Mouse (Mus musculus) limb, embryonic 14.5 days (tissue): ENCODE results near the gene Slc32a1. TPM values are rescaled to one million over a fixed set of nuclear protein-coding genes. Genes with fewer than 3 reads are reported as not detected.

Experiments used
- ATAC-seq: fragments of 200-750 bp; cut with Nextera tagmentation; 2 replicates; pipeline ENCODE4 v1.8.0; 2017; ENCODE audit warnings: low read depth, moderate number of reproducible peaks, moderate TSS enrichment; ENCODE audit not compliant: low FRiP score
- DNase-seq: peaks from one replicate; pipeline ENCODE4 v3.0.0-alpha.2; 2015; ENCODE audit warnings: low spot score
- H3K27ac ChIP-seq: fragments of 300-500 bp; sonication (generic); replicated peaks from 2 replicates; pipeline ENCODE4 v1.5.1; 2014; ENCODE audit warnings: low read depth, mild to moderate bottlenecking, low read length, moderate library complexity, mixed read lengths
- H3K27me3 ChIP-seq: fragments of 300-500 bp; sonication (generic); 2 replicates; pipeline ENCODE4 v1.6.1; 2014; ENCODE audit warnings: low read length, mixed read lengths; ENCODE audit not compliant: control insufficient read depth, insufficient read depth
- H3K36me3 ChIP-seq: fragments of 300-500 bp; sonication (generic); 2 replicates; pipeline ENCODE4 v1.6.1; 2014; ENCODE audit warnings: mild to moderate bottlenecking, low read length, moderate library complexity, mixed read lengths; ENCODE audit not compliant: control insufficient read depth, insufficient read depth
- H3K4me1 ChIP-seq: fragments of 300-500 bp; sonication (generic); 2 replicates; pipeline ENCODE4 v1.6.1; 2014; ENCODE audit warnings: antibody characterized with exemption, low read length, mixed read lengths; ENCODE audit not compliant: control insufficient read depth, insufficient read depth
- H3K4me2 ChIP-seq: fragments of 300-500 bp; sonication (generic); replicated peaks from 2 replicates; pipeline ENCODE4 v1.6.1; 2014; ENCODE audit warnings: low read depth, mild to moderate bottlenecking, low read length, moderate library complexity; ENCODE audit not compliant: severe bottlenecking
- H3K4me3 ChIP-seq: fragments of 300-500 bp; sonication (generic); replicated peaks from 2 replicates; pipeline ENCODE4 v1.5.1; 2014; ENCODE audit warnings: low read length
- H3K9ac ChIP-seq: fragments of 300-500 bp; sonication (generic); 2 replicates; pipeline ENCODE4 v1.6.1; 2014; ENCODE audit warnings: mild to moderate bottlenecking, low read depth, low read length, moderate library complexity; ENCODE audit not compliant: severe bottlenecking
- H3K9me3 ChIP-seq: fragments of 300-500 bp; sonication (generic); 2 replicates; pipeline ENCODE4 v1.6.1; 2016; ENCODE audit warnings: low read length; ENCODE audit not compliant: control insufficient read depth
- POLR2A ChIP-seq: fragments of 200-500 bp; IDR thresholded peaks from 2 replicates; pipeline ENCODE4 v1.8.0; 2012; ENCODE audit warnings: inconsistent platforms, mild to moderate bottlenecking, moderate library complexity, borderline replicate concordance; ENCODE audit not compliant: insufficient read depth, insufficient read length; ENCODE audit errors: extremely low read depth
- WGBS: fragments of 180-500 bp; shearing (Covaris S2); extraction: QIAGEN DNeasy Blood & Tissue Kit; methylation state at CpG from one replicate; pipeline ENCODE4 v1.1.7; 2014; 5-methylcytosine and 5-hydroxymethylcytosine counted together
- polyA plus RNA-seq, 2 experiments: library from polyadenylated mRNA; depleted of rRNA in 1 of 2; stranded (reverse) in 1 of 2; unstranded in 1 of 2; fragments of >200 nt; fragmentation: Nextera tagmentation in 1 of 2; extraction: Ambion mirVana in 1 of 2; gene quantifications; 2 replicates each; pipeline versions ENCODE4 v1.2.1 to v1.2.3; 2012 to 2014

The Slc32a1 gene
- polyA plus RNA-seq, 2 experiments: 0.21 TPM; not detected in 1

GRCm38 (mm10) chr2:158616790-158617189, 6.2 kb downstream of the Slc32a1 start:
- no peaks in the 10 kb centered on the region for H3K36me3 ChIP-seq
- H3K4me1 ChIP-seq: peaks cover 5% of the 10 kb centered on the region; the same call in 1 of the 2 replicates
- H3K27me3 ChIP-seq: peaks cover 76% of the 10 kb centered on the region
- ATAC-seq (no peak), DNase-seq (no peak)
- no peaks in the 10 kb centered on the region for H3K9me3 ChIP-seq
- no peak overlapping the region for H3K27ac ChIP-seq
- WGBS: 6% methylated on average over 11 of the region's 11 CpGs
- H3K4me2 ChIP-seq: no peak overlapping the region
- H3K4me3 ChIP-seq: no peak overlapping the region
- no peak overlapping the region for H3K9ac ChIP-seq
- TF ChIP-seq POLR2A: no peak

- TF ChIP-seq POLR2A: no peak
- Histone ChIP-seq H3K9ac (peak within 1 kb of the TSS; percentile 86), H3K27ac (peak within 1 kb of the TSS; percentile 92), H3K36me3 (peaks cover 26% of the 10 kb centered on the region), H3K4me2 (peak within 1 kb of the TSS; percentile 70), H3K4me3 (peak within 1 kb of the TSS; percentile 94), H3K27me3 (no peaks in the 10 kb centered on the region), H3K9me3 (no peaks in the 10 kb centered on the region), H3K4me1 (peaks cover 10% of the 10 kb centered on the region)
- DNase-seq (peak; percentile 99), ATAC-seq (peak; percentile 97)
- WGBS: 1% methylated on average over 28 of the region's 39 CpGs
Measured at GRCm38 (mm10) chr2:158624718-158625222, 14.2 kb downstream of the Slc32a1 start, which contains the start of gene Actr5. Gene Actr5 (plus strand): TSS chr2:158624888.

- ATAC-seq: peak; percentile 54
Measured at GRCm38 (mm10) chr2:158625231-158625630, 14.7 kb downstream of the Slc32a1 start.

GRCm38 (mm10) chr2:158625697-158626096, 15.1 kb downstream of the Slc32a1 start:
- Histone ChIP-seq H3K27me3 (no peaks in the 10 kb centered on the region), H3K9ac (peak overlapping the region; percentile 86), H3K27ac (no peak overlapping the region), H3K4me1 (peaks cover 10% of the 10 kb centered on the region), H3K36me3 (peaks cover 35% of the 10 kb centered on the region), H3K9me3 (no peaks in the 10 kb centered on the region), H3K4me2 (peak overlapping the region; percentile 70), H3K4me3 (peak overlapping the region; percentile 94)
- no peak for DNase-seq
- TF ChIP-seq POLR2A: no peak
- ATAC-seq: no peak
- 40% methylated on average over 8 of the region's 8 CpGs for WGBS

More at GRCm38 (mm10) chr2:158625231-158625630, 14.7 kb downstream of the Slc32a1 start:
- Histone ChIP-seq H3K4me3 (peak overlapping the region; percentile 94), H3K4me1 (peaks cover 10% of the 10 kb centered on the region), H3K9me3 (no peaks in the 10 kb centered on the region), H3K4me2 (peak overlapping the region; percentile 70), H3K27me3 (no peaks in the 10 kb centered on the region), H3K27ac (peak overlapping the region; percentile 92), H3K36me3 (peaks cover 30% of the 10 kb centered on the region), H3K9ac (peak overlapping the region; percentile 86)
- DNase-seq: no peak
- under 1% methylated on average over 20 of the region's 44 CpGs for WGBS
- TF ChIP-seq POLR2A: no peak

- Histone ChIP-seq H3K9me3 (no peaks in the 10 kb centered on the region), H3K4me2 (no peak overlapping the region), H3K27me3 (no peaks in the 10 kb centered on the region), H3K36me3 (peaks cover 65% of the 10 kb centered on the region), H3K4me1 (peaks cover 10% of the 10 kb centered on the region), H3K4me3 (no peak overlapping the region), H3K27ac (no peak overlapping the region), H3K9ac (no peak overlapping the region)
- TF ChIP-seq POLR2A: no peak
- ATAC-seq (no peak), DNase-seq (no peak)
- 77% methylated on average over 3 of the region's 3 CpGs for WGBS
Measured at GRCm38 (mm10) chr2:158628858-158629257, 18.3 kb downstream of the Slc32a1 start.

GRCm38 (mm10) chr2:158629414-158629813, 18.8 kb downstream of the Slc32a1 start:
- no peak for TF ChIP-seq POLR2A
- Histone ChIP-seq H3K9me3 (no peaks in the 10 kb centered on the region), H3K4me2 (no peak overlapping the region), H3K36me3 (peaks cover 67% of the 10 kb centered on the region), H3K9ac (no peak overlapping the region), H3K27me3 (no peaks in the 10 kb centered on the region), H3K4me3 (no peak overlapping the region), H3K27ac (no peak overlapping the region), H3K4me1 (peaks cover 10% of the 10 kb centered on the region)
- 79% methylated on average over 1 of the region's 1 CpGs for WGBS
- DNase-seq: peak; percentile 37
- ATAC-seq: no peak
